Mouse (Mus musculus): ENCODE measurements at regions not wholly inside any gene's neighbourhood (a gene's known extent, or its start where the extent isn't known, plus 50 kb on each side); places are given as distances from the start of the nearest gene placed in this dataset.
A peak's percentile ranks its signal among the peaks of the same experiment; 100 is the strongest.
"Not testable (repeated sequence)": the region's sequence is repeated elsewhere in the genome, so short reads cannot be mapped to it uniquely, and the experiment has no call there.

DNA sequence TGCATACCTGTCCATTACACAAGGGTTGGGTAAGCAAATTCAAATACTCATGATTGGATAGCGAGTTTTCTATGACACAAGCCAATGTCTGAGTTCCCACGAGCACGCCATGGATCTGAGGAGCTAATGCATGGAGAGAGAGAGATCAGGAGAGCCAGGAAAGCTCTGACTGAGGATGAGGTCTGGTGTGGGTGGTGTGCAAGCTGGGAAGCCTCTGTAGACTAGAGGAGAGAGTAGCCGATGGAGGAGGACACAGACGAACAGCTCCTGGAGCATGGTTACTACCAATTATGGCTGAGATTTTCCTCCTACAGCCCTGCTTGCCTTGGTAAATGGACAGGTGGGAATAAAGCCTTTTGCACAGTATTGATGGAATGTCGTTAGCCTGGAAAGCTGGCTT is 195.1 kb downstream of the Cetn3 start:
- no peak for TF ChIP-seq CTCF (conservative IDR thresholded peaks at IDR 0.05)
- Histone ChIP-seq H3K27ac (no peak overlapping the region), H3K4me3 (no peak overlapping the region)
- no peak for DNase-seq (ENCODE audit: low spot score in 2 of 2)

GRCm38 (mm10) chr13:81979289-81979688 is 196.4 kb downstream of the Cetn3 start:
- TF ChIP-seq CTCF (conservative IDR thresholded peaks at IDR 0.05), result no peak
- Histone ChIP-seq H3K4me3 (no peak overlapping the region), H3K27ac (no peak overlapping the region)
- DNase-seq (ENCODE audit: low spot score in 2 of 2), result no peak

GRCm38 (mm10) chr13:81980094-81980493 is 197.2 kb downstream of the Cetn3 start:
- peak in 1 of 2 experiments; percentile 61 for DNase-seq (ENCODE audit: low spot score in 2 of 2)
- Histone ChIP-seq H3K4me3 (no peak overlapping the region), H3K27ac (no peak overlapping the region)
- TF ChIP-seq CTCF (conservative IDR thresholded peaks at IDR 0.05), result no peak

DNA sequence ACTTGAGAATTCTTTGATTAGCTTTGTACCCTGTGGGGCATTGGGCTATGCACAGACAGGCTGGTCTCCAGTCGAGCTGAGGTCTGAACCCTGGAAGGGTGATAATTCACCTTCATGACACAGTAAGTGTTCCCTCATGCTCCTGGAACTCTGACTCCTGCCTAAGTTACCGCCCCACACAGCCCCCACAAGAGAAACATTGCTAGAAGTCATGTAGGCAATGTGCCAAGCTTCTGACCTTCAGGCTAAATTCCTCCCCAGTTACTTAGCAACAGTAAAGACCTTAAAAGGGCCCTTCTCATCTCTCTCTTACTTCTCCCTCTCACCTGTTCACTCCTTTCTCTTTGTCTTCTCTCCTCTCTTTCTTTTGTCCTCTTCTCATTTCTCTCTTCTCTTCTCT is 199.6 kb downstream of the Cetn3 start:
- no peak overlapping the region for H3K4me3 ChIP-seq
- no peak for DNase-seq (ENCODE audit: low spot score in 2 of 2)
- no peak overlapping the region for H3K27ac ChIP-seq
- TF ChIP-seq CTCF (conservative IDR thresholded peaks at IDR 0.05), result no peak

DNA sequence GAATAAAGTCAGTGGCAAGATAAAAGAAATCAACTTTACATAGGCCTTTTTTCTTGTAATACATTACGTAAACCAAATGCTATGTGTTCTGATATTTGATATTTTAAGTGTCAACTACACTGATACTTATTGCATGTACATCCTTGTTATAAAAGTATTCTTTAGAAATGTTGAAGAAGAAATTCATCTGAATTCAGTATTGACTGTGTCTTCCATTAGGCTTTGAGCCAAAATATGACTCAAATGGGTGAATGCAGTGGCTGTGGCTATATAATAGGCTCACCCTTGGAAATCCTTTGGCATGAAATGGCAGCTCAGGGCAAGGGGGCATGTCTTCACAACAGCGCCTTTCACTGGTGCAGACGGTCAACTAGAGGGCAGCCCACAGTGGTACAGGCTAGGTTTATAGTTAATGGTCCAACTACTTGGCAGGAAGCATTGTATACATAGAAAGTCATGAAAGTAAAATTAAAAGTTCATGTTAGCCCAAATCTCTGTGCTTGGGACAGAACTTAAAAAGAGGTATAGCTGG is 217.9 kb downstream of the Cetn3 start:
- no peak for DNase-seq (ENCODE audit: low spot score in 2 of 2)
- TF ChIP-seq CTCF (conservative IDR thresholded peaks at IDR 0.05), result no peak
- no peak overlapping the region for H3K27ac ChIP-seq
- H3K4me3 ChIP-seq, result no peak overlapping the region

DNA sequence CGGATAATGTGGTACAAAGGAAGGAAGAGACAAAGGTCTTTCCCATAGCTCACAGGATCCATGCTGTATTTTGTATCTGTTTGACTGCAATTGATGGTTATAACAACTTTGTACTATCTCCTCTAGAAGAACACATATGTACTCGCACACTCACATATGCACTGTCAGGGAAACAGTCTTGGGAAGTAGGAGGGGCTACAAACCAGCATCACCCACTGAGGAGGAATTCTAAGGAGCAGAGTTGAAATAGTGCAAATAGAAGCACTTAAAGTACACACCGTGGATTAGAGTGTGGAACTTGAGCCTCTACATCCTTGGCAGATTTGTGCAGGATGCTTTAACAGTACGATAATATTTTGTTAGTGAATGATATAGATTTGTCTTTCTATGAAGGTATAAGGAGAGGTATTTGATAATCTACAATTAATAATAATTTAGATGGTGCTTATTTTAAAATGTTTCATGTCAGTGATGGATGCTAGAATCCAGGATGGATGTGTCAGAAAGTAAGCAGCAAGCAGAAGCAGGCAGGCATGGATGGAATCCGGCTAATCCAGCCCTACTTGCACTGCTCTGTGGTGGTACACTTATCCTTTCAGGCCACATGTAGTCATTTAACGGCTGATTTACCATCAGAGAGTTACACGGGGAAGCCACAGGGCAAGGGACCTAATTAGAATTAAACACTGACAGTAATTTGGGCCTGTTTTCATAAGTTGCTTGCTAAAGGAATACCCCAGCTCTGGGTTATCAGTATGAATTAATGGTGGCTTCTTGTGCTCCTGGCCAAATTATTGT is 223.3 kb downstream of the Cetn3 start:
- no peak overlapping the region for H3K4me3 ChIP-seq
- no peak for DNase-seq (ENCODE audit: low spot score in 2 of 2)
- H3K27ac ChIP-seq, result no peak overlapping the region
- TF ChIP-seq CTCF (conservative IDR thresholded peaks at IDR 0.05), result no peak

- no peak for DNase-seq (ENCODE audit: low spot score in 2 of 2)
- H3K27ac ChIP-seq, result no peak overlapping the region
- no peak for TF ChIP-seq CTCF (conservative IDR thresholded peaks at IDR 0.05)
- H3K4me3 ChIP-seq, result no peak overlapping the region
Measured at GRCm38 (mm10) chr13:82007222-82007621, 224.3 kb downstream of the Cetn3 start.

DNA sequence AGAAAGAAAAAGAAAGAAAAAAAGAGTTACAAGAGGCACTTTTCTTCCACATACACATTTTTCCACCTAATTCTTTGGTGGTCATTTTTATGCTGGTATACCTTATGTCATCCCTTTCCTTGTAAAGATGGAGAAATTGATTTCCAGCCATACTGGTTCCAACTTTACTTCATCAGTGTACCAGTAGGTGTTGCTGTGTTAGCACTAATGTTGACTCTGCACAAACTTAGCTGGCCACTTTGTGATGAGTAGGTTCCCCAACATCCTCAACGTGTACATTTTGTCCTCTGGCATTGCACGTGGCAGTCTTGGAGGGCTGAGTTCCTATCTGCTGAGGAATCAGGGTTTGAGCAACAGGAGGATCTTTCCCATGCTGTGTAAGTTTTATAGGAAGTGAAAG is 256.7 kb downstream of the Cetn3 start:
- TF ChIP-seq CTCF (conservative IDR thresholded peaks at IDR 0.05), result peak; percentile 60
- H3K27ac ChIP-seq, result no peak overlapping the region
- no peak for DNase-seq (ENCODE audit: low spot score in 2 of 2)
- no peak overlapping the region for H3K4me3 ChIP-seq

- no peak for DNase-seq (ENCODE audit: low spot score in 2 of 2)
- TF ChIP-seq CTCF (conservative IDR thresholded peaks at IDR 0.05), result no peak
- H3K4me3 ChIP-seq, result no peak overlapping the region
- no peak overlapping the region for H3K27ac ChIP-seq
Measured at GRCm38 (mm10) chr13:82058131-82058731, 275.4 kb downstream of the Cetn3 start.

GRCm38 (mm10) chr13:82058872-82059271 is 276.0 kb downstream of the Cetn3 start:
- H3K27ac ChIP-seq, result no peak overlapping the region
- no peak for DNase-seq (ENCODE audit: low spot score in 2 of 2)
- H3K4me3 ChIP-seq, result no peak overlapping the region
- TF ChIP-seq CTCF (conservative IDR thresholded peaks at IDR 0.05), result no peak

DNA sequence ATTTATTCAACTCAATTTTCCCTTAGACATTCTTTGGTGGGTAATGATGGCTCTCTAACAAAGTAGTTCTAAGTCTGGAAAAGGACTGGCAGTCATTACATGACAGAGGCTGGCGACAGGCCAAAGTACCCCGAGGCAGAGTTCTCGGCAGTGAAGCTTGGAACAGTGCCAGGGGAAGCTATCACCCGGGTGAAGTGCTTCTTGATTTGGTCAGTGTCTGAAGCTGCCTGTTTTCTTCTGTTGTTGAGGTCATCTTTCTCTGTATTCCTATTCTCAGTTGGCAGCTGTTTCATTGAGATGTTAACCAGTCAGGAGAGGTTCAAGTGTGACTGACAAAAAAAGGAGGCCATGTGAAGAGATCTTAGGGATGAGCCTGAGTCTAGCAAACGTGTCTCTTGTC is 276.6 kb downstream of the Cetn3 start:
- Histone ChIP-seq H3K4me3 (no peak overlapping the region), H3K27ac (no peak overlapping the region)
- peak in 1 of 2 experiments; percentile 17 for DNase-seq (ENCODE audit: low spot score in 2 of 2)
- TF ChIP-seq CTCF (conservative IDR thresholded peaks at IDR 0.05), result no peak

DNA sequence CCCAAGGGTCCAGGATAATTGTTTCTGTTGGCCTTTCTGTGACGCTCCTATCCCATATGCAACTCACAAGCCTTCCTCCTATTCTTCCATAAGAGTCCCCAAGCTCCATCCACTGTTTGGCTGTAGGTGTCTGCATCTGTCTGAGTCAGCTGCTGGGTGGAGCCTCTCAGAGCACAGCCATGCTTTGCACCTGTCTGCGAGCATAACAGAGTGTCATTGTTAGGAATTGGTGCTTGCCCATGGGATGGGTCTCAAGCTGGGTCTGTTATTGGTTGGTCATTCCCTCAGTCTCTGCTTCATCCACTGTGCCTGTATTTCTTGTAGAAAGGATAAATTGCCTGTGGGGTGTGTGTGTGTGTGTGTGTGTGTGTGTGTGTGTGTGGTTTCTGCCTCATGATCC is 281.0 kb downstream of the Cetn3 start:
- not testable (repeated sequence) for H3K27ac ChIP-seq; H3K4me3 ChIP-seq; DNase-seq (ENCODE audit: low spot score in 2 of 2)

GRCm38 (mm10) chr13:82066174-82066573 is 283.3 kb downstream of the Cetn3 start:
- no peak overlapping the region for H3K4me3 ChIP-seq
- no peak for DNase-seq (ENCODE audit: low spot score in 2 of 2)
- no peak for TF ChIP-seq CTCF (conservative IDR thresholded peaks at IDR 0.05)
- H3K27ac ChIP-seq, result no peak overlapping the region
